Comparison of ENCODE assay signal across 18 mouse cellular contexts in the genomic region with DNA sequence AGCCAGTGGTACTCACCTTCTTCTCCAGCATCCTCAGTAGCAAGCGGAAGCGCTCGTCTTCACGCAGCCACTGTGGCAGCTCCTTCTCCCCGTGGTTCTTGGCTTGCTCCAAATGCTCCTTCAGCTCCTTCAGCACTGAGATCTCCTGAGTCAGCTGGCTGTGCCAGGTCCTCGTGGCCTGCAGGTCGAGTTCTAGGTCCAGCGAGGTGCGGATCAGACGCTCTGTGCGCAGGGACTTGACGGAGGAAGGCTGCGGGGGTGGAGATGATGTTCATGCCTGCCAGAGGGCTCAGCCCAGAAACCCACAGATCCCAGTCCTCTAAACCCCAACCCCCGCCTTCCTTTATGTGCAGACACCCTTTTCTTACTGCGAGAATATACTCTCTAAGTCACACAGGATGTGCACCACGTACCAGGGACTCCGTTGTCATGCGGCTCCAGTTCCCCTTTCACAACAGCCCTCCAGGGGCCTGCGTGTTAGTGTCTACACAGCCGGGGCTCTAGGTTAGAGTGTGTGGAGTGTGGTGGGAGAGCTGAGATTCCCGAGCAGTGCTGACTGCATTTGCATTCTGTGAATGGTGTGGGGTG. TPM values are rescaled to one million over a fixed set of nuclear protein-coding genes. Genes with fewer than 3 reads are reported as not detected.
DNase-seq lines count a peak whose midpoint lies in the region; ATAC-seq and TF ChIP-seq lines count a peak whose summit lies in the region.
"Had no signal": no experiment of that assay in that cellular context is flagged by ENCODE, and none has a peak within 500 bp of the region (broad histone marks: within the 10 kb centered on the region; RNA-seq: fewer than 3 reads in every experiment).

No protein-coding gene starts in this region.

- DNase-seq in forebrain, postnatal 0 days: no peak
- peak; percentile 26 for DNase-seq in thymus, postnatal 4 days
- no peak for DNase-seq in thymus, adult 18-20 months
- DNase-seq in splenic B cell, adult 2 months (ENCODE audit: low read depth, low spot score): peak; percentile 76
- no peak for DNase-seq in urinary bladder, postnatal 4 days (ENCODE audit: low spot score in 2 of 2)
- no peak for DNase-seq in urinary bladder, adult 18-20 months (ENCODE audit: low spot score in 2 of 2)
- DNase-seq: cerebellum, adult 11-12 months; heart, postnatal 4 days; kidney, postnatal 14 days; lung, postnatal 14 days; right cerebral cortex, postnatal 4 days had no signal

- 0 out of 2 replicates have a peak, but pooled peaks cover 4% of the 10 kb centered on the region for H3K4me1 ChIP-seq in forebrain, embryonic 13.5 days
- H3K4me1 ChIP-seq in forebrain, postnatal 0 days (ENCODE audit: insufficient read depth): no peaks in the 10 kb centered on the region

- no peak overlapping the region for H3K4me2 ChIP-seq in forebrain, embryonic 13.5 days
- H3K4me2 ChIP-seq in forebrain, postnatal 0 days (ENCODE audit: low read depth): no peak overlapping the region
- H3K4me2 ChIP-seq: heart, embryonic 11.5 days; liver, embryonic 12.5 days had no signal

- H3K9me3 ChIP-seq in forebrain, embryonic 13.5 days (replicated peaks): no peaks in the 10 kb centered on the region
- no peaks in the 10 kb centered on the region for H3K9me3 ChIP-seq in forebrain, postnatal 0 days (ENCODE audit: low read length)
- H3K9me3 ChIP-seq: liver, embryonic 12.5 days had no signal

- no peaks in the 10 kb centered on the region for H3K27me3 ChIP-seq in forebrain, embryonic 13.5 days
- no peaks in the 10 kb centered on the region for H3K27me3 ChIP-seq in forebrain, postnatal 0 days (ENCODE audit: insufficient read depth, low read length)
- no peaks in the 10 kb centered on the region for H3K27me3 ChIP-seq in splenic B cell, adult 2 months (ENCODE audit: control insufficient read depth, insufficient read depth, low read length, poor library complexity, severe bottlenecking)
- H3K27me3 ChIP-seq: liver, embryonic 12.5 days had no signal

- H3K9ac ChIP-seq in forebrain, embryonic 13.5 days: no peak overlapping the region
- no peak overlapping the region for H3K9ac ChIP-seq in forebrain, postnatal 0 days
- H3K9ac ChIP-seq: liver, embryonic 12.5 days had no signal

- H3K36me3 ChIP-seq in forebrain, embryonic 13.5 days (ENCODE audit: poor library complexity, severe bottlenecking): peaks cover 39% of the 10 kb centered on the region
- peaks cover 21% of the 10 kb centered on the region for H3K36me3 ChIP-seq in forebrain, postnatal 0 days (ENCODE audit: insufficient read depth)
- H3K36me3 ChIP-seq in splenic B cell, adult 2 months (ENCODE audit: control insufficient read depth, insufficient read depth, low read length, poor library complexity, severe bottlenecking): no peaks in the 10 kb centered on the region
- H3K36me3 ChIP-seq: liver, embryonic 12.5 days had no signal

- no peak overlapping the region for H3K27ac ChIP-seq in forebrain, embryonic 13.5 days
- H3K27ac ChIP-seq in forebrain, postnatal 0 days (ENCODE audit: low read depth, low read length): no peak overlapping the region
- H3K27ac ChIP-seq: liver, embryonic 12.5 days had no signal

- WGBS in forebrain, embryonic 13.5 days: 86% methylated on average over 21 of the region's 21 CpGs
- 86% methylated on average over 21 of the region's 21 CpGs for WGBS in forebrain, postnatal 0 days

- TF ChIP-seq CTCF in forebrain, postnatal 0 days (IDR thresholded peaks at IDR 0.05; ENCODE audit: low read depth): no peak

- 0 out of 2 replicates have a peak, but pooled peaks have one; percentile 11 for ATAC-seq in forebrain, embryonic 13.5 days
- no peak for ATAC-seq in forebrain, postnatal 0 days
- ATAC-seq in granulocyte monocyte progenitor cell, adult 5-6 weeks (replicated peaks; ENCODE audit: poor library complexity, severe bottlenecking): peak; percentile 62
- ATAC-seq: intestine, embryonic 16.5 days; liver, embryonic 12.5 days; midbrain, embryonic 16.5 days had no signal

- H3K4me3 ChIP-seq in forebrain, embryonic 13.5 days: no peak overlapping the region
- H3K4me3 ChIP-seq in forebrain, postnatal 0 days (ENCODE audit: low read depth, low read length): no peak overlapping the region
- H3K4me3 ChIP-seq: liver, embryonic 12.5 days had no signal

RNA-seq across cellular contexts. Expression of gene Rars, which starts 7.5 kb away (rescaled TPM):
- 76.0 and 80.6 TPM in 2 replicates for polyA plus RNA-seq in forebrain, embryonic 13.5 days (2015; fragmentation: Nextera tagmentation; extraction: Ambion mirVana)
- 37.8 and 56.6 TPM in 2 replicates for total RNA-seq in forebrain, postnatal 0 days (2014; rRNA removed)
- polyA plus RNA-seq in forebrain, postnatal 0 days (2015; fragmentation: Nextera tagmentation; extraction: Ambion mirVana): 66.1 and 66.4 TPM in 2 replicates
- total RNA-seq in granulocyte monocyte progenitor cell, adult 5-6 weeks (2014; fragmentation: Nextera tagmentation): 111 and 133 TPM in 2 replicates
- 120 and 124 TPM in 2 replicates for total RNA-seq in granulocyte monocyte progenitor cell, adult 5-6 weeks (2017)

RNA-seq across cellular contexts. Expression of gene Fbll1, which starts 43.1 kb away (rescaled TPM):
- 2.4 and 4.0 TPM in 2 replicates for polyA plus RNA-seq in forebrain, embryonic 13.5 days (2015; fragmentation: Nextera tagmentation; extraction: Ambion mirVana)
- total RNA-seq in forebrain, postnatal 0 days (2014; rRNA removed): 51.2 and 72.6 TPM in 2 replicates
- polyA plus RNA-seq in forebrain, postnatal 0 days (2015; fragmentation: Nextera tagmentation; extraction: Ambion mirVana): 32.9 and 35.4 TPM in 2 replicates
- not detected in 2 replicates for total RNA-seq in granulocyte monocyte progenitor cell, adult 5-6 weeks (2014; fragmentation: Nextera tagmentation)
- not detected in 2 replicates for total RNA-seq in granulocyte monocyte progenitor cell, adult 5-6 weeks (2017)
- total RNA-seq: gastrocnemius, adult 18-20 months; heart, postnatal 4 days had no signal
- polyA plus RNA-seq: heart, embryonic 11.5 days; liver, embryonic 12.5 days had no signal

Comparison
In these comparisons a context has a peak if more than half of its experiments do, and no peak if none do; other contexts are left out.
1. DNase-seq: peak in thymus, postnatal 4 days (single experiment) and splenic B cell, adult 2 months (single experiment); none in forebrain, postnatal 0 days (single experiment), thymus, adult 18-20 months (0 of 2), urinary bladder, postnatal 4 days (0 of 2) and urinary bladder, adult 18-20 months (0 of 2).
2. RNA of gene Fbll1, which starts 43.1 kb away (total RNA-seq): 51.2 to 72.6 TPM in forebrain, postnatal 0 days; not detected in granulocyte monocyte progenitor cell, adult 5-6 weeks; every median in the first group is over 10 times any median in the second.